Mouse (Mus musculus): ENCODE data around the gene Cysrt1.

DNA sequence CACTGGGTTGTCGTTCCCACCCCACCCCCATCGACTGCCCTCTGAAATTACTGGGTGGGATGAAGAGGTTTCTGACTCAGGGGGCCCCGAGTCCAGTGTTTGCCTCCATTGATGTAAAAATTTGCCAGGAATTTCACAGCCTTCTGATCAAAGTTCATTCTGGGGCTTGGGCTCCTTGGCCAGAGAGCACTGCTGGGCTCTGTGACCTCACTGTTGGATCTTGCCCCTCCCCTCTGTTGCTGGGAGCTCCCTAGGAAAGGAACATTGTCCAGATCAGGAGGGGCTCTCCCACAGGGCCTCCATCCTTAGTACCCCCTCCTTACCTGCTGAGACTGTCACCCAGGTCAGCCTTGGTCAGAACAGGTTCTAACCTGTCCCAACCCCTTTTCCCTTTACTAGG, 27.8 kb downstream of the Cysrt1 start, which contains the start of gene Stpg3:
- TF ChIP-seq POLR2A (IDR thresholded peaks at IDR 0.05; ENCODE audit: borderline replicate concordance, insufficient read depth, low read length) (no peak), CTCF (IDR thresholded peaks at IDR 0.05; ENCODE audit: borderline replicate concordance, insufficient read depth, low read depth, low read length) (no peak)

Data from cerebellum, adult 2 months (tissue).